Mouse (Mus musculus) liver (tissue): Measurements from ENCODE around the gene Itpa.
A peak's percentile ranks its signal among the peaks of the same experiment; 100 is the strongest.

ENCODE experiments used
- DNase-seq: peaks from one replicate; pipeline ENCODE4 v3.0.0-alpha.2; 2020; ENCODE audit warnings: mixed read lengths

Itpa gene

GRCm38 (mm10) chr2:130657541-130657940 is 9.9 kb upstream of the Itpa start:
- no peak for DNase-seq

GRCm38 (mm10) chr2:130658530-130658929 is 8.9 kb upstream of the Itpa start:
- no peak for DNase-seq

DNA sequence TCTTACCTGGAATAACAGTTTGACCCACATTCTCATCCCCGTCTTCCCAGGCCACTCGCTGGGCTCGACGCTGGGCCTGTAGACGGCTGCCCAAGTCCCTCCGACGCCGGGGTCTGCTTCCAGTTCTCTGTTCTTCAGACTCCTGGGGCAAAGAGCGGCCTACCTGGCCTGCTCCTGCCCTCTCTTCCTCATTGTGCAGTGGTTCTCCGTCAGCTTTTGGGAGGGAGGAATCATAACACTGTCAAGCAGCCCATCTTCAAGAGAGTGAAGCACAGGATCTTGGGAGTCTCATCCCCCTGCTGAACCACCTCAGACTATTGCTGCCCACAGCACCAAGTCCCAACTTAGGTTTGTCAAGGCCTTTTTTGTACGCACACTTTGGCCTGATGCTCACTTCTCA is 4.1 kb upstream of the Itpa start:
- DNase-seq: no peak

GRCm38 (mm10) chr2:130664102-130664701 is 3.2 kb upstream of the Itpa start, which contains the start of gene Ddrgk1:
Gene Ddrgk1 (minus strand): TSS chr2:130664659.
- DNase-seq: peak; percentile 96

- no peak for DNase-seq
These were observed 9.8 kb downstream of the Itpa start for GRCm38 (mm10) chr2:130677211-130677610.

DNA sequence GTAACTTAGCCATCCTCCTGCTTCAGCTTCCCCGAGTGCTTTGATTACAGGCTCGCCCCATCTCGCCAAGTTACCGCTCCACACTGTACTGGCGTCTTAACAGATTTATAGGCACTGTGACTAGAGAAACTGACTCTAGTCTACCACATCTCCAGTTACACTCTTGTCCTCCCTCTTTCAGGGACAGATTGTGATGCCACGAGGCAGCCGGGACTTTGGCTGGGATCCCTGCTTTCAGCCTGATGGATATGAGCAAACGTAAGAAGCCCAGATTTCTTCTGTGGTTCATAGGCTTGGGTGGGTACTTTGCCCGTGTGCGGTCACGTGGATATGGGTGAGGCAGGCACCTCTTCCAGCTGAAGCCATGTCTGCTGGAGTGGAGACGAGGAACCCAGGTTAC is 11.7 kb downstream of the Itpa start:
- DNase-seq: no peak

DNA sequence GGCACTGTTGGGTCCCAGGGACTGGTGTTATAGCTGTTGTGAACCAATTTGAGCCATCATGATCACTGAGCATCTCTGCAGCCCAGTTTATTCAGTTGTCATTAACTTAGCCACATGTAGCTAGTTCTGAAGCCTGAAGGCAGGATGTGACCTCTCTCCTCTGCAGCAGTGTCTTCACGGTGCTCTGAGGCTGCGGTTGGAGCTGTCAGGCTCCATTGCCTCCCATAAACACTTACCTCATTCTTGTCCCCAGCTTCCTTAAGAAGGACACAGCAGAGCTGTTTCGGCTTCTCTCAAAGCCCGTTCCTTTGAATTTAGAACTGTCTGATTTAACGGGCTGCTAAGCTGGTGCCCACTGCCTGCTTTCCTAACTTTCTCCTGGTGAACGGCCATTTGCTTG is 12.5 kb downstream of the Itpa start:
- DNase-seq: no peak

DNA sequence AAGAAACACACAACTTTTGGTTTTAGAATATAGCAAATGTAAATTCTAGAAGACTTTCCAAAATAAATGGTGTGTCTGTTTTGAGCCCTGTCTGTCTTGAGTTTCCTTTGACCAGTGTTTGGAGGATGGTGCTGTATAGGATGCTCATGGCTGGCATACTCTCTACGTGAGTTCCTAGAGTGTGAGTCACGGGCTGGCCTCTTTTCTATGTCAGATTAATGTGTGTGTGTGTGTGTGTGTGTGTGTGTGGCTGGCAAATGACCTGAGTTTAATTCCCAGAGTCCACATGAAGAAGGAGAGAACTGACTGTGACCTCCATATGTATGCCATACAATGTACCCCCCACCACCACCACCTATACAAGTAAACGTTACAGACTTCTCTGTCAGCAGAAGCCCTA is 14.1 kb downstream of the Itpa start:
- no peak for DNase-seq

GRCm38 (mm10) chr2:130685426-130685825 is 18.0 kb downstream of the Itpa start:
- no peak for DNase-seq

GRCm38 (mm10) chr2:130689011-130689410 is 21.6 kb downstream of the Itpa start:
- DNase-seq: no peak

GRCm38 (mm10) chr2:130693563-130693962 is 26.2 kb downstream of the Itpa start:
- no peak for DNase-seq

DNA sequence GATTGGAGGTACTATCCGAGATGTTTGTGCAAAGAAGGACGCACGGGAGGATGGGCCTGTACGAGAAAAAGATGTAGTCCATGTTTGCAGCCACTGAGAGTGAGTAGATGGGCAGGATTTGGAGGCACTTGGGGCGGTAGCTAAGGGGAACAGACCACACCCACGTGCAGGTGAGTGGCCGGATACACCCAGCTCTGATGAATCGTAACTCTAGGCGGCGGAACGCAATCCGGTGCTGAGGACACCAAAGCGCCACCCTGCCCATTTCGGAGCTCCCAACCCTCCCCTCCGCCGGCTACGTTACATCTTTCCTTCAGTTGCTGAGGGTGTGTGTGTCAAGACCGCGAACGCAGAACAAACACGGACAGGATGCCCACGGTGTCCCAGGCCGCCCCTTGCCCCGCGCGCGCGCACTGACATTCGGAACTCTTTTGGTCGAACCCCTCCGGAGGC is 29.3 kb downstream of the Itpa start:
- DNase-seq: no peak

GRCm38 (mm10) chr2:130697153-130697810 is 29.9 kb downstream of the Itpa start, which contains the start of gene Slc4a11:
Gene Slc4a11 (minus strand): TSS chr2:130697519.
- peak; percentile 73 for DNase-seq

DNA sequence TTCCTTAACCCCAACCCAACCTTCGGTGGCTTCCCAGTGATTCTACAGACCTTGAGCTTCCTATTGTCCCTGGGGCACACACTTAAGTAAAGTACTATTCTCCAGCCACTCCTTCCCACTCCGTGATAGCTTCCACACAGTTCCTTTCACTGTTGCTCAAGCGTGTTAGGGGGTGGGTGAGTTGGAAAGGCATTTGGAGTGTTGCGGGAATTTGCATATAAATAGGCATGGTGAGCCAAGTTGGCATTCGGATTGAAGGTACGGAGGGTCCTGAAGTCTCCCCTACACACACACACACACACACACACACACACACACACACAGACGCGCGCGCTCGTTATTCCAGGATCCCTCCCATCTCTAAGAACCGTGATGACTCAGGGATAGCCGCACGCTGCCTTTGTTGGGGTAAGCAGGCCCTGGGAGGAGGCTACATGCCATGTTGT is 30.4 kb downstream of the Itpa start:
- DNase-seq: no peak

- no peak for DNase-seq
These were observed 36.9 kb downstream of the Itpa start for GRCm38 (mm10) chr2:130704040-130705001.

DNA sequence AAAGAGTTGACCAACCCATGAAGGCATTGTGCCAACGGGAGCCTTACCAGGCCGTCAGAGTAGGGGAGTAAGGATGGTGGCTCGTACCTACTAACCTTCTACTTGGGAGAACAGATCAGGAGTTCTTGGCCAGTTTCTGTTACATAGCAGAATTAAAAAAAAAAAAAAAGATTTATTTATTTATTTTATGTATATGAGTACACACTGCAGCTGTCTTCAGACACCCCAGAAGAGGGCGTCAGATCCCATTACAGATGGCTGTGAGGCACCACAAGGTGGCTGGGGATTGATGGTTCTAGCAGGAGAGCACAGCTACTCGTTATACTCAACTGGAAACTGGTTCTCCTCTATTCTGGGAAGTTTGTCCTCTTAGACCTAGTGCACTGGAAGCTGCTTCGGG is 37.8 kb downstream of the Itpa start:
- no peak for DNase-seq

- DNase-seq: no peak
These were observed 39.2 kb downstream of the Itpa start for GRCm38 (mm10) chr2:130706602-130707001.

GRCm38 (mm10) chr2:130707057-130707456 is 39.6 kb downstream of the Itpa start:
- no peak for DNase-seq

- no peak for DNase-seq
These were observed 50.5 kb downstream of the Itpa start for GRCm38 (mm10) chr2:130717951-130718350.

GRCm38 (mm10) chr2:130724369-130724768 is 57.0 kb downstream of the Itpa start:
- DNase-seq: no peak

DNA sequence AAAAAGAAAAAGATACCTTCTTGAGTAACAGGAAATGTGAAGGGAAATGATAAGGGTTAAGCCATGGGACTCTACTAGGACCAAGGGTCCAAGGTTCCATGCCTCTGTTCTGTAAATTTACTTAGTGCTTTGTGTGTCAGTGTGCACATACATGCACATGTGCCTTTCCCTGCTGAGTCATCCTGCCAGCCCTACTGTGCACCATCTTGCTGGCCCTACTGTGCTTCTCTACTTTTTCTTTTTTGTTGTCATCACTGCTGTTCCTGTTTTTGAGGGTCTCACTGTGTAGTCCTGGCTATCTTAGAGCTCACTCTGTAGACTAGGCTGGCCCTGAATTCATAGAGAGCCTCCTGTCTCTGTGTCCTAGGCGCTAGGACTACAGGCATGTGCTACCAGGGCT is 60.3 kb downstream of the Itpa start:
- DNase-seq: no peak

DNA sequence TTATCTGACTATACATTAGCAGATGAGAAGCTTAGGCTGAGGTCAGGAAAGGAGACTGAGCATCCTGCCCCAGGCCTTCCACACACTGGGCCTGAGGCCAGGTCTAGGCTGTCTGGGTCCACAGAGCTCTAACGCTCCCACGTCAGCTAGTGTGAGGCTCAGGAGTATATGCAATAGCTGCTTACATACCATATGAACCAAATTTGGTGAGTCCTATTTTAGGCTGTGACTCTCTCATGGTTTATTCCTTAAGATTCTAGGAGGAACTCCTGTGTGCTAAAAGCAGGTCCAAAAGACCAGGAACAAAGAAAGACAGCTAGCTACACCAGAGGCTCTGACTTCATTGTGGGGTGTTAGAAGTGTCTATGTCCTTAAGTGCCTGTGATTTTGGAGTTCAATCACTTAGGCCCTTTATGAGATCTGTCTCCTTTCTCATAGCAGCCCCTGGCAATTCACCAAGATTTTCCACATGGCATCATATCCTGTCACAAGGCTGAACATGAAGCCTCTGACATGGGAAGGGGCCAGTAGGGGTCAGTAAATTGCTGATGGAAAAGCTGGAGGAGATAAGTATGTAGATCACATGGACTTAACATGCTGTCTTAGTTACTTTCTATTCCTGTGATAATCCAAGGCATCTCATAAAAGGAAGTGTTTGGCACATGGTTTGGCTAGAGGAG is 61.6 kb downstream of the Itpa start:
- no peak for DNase-seq

- no peak for DNase-seq
These were observed 63.3 kb downstream of the Itpa start for GRCm38 (mm10) chr2:130730746-130731145.
